Mouse (Mus musculus) heart, adult 2 months (tissue): ENCODE measurements around the gene Ablim2. TPM values are rescaled to one million over a fixed set of nuclear protein-coding genes. Genes with fewer than 3 reads are reported as not detected.

ENCODE experiments used
- DNase-seq, 2 experiments: peaks; one replicate each; pipeline ENCODE4 v3.0.0; 2021
- H3K27ac ChIP-seq: fragments of 200-600 bp; 2 replicates; pipeline ENCODE4 v1.8.1; 2022
- H3K27me3 ChIP-seq: fragments of 200-500 bp; 2 replicates; pipeline ENCODE4 v1.6.1; 2012; ENCODE audit warnings: mild to moderate bottlenecking, low read length, inconsistent platforms, mixed read lengths; ENCODE audit not compliant: control insufficient read depth, insufficient read depth
- H3K36me3 ChIP-seq: fragments of 200-500 bp; 2 replicates; pipeline ENCODE4 v1.6.1; 2012; ENCODE audit warnings: low read length, inconsistent platforms; ENCODE audit not compliant: control insufficient read depth, insufficient read depth
- H3K4me1 ChIP-seq: fragments of 200-500 bp; 2 replicates; pipeline ENCODE4 v1.6.1; 2011; ENCODE audit warnings: low read length; ENCODE audit not compliant: control insufficient read depth, insufficient read depth
- H3K4me3 ChIP-seq: fragments of 200-600 bp; 2 replicates; pipeline ENCODE4 v1.8.1; 2022
- H3K79me2 ChIP-seq: fragments of 200-500 bp; replicated peaks from 2 replicates; pipeline ENCODE4 v1.6.1; 2012; ENCODE audit warnings: mild to moderate bottlenecking, inconsistent platforms, low read length, moderate library complexity, mixed read lengths; ENCODE audit not compliant: control insufficient read depth, insufficient read depth
- H3K9ac ChIP-seq: fragments of 200-500 bp; 2 replicates; pipeline ENCODE4 v1.6.1; 2012; ENCODE audit warnings: low read depth, mild to moderate bottlenecking, control low read depth, inconsistent platforms, low read length, mixed read lengths
- CTCF ChIP-seq: fragments of 200-600 bp; IDR thresholded peaks from 2 replicates; pipeline ENCODE4 v1.8.1; 2022; ENCODE audit warnings: antibody characterized with exemption, mild to moderate bottlenecking, moderate library complexity
- EP300 ChIP-seq: fragments of 200-500 bp; IDR thresholded peaks from 2 replicates; pipeline ENCODE4 v1.6.1; 2011; ENCODE audit warnings: low read depth, low read length, control low read depth; ENCODE audit not compliant: insufficient read depth
- POLR2A ChIP-seq: fragments of 200-500 bp; IDR thresholded peaks from 2 replicates; pipeline ENCODE4 v1.6.1; 2011; ENCODE audit warnings: mild to moderate bottlenecking, low read depth, low read length, control low read depth; ENCODE audit not compliant: insufficient read depth
- WGBS: fragments of 180-500 bp; shearing (Covaris S2); methylation state at CpG from one replicate; pipeline ENCODE4 v1.1.7; 2018; 5-methylcytosine and 5-hydroxymethylcytosine counted together
- intact Hi-C: fragments of 180-260 bp; cut with DNase I; formaldehyde crosslinking; loops from one replicate; pipeline ENCODE4 v1.15.1; 2025
- polyA plus RNA-seq: library from polyadenylated mRNA; depleted of rRNA; stranded (reverse); fragments of >200 nt; gene quantifications from 2 replicates; pipeline ENCODE4 v1.2.3, GENCODE M21; 2012
- total RNA-seq, 2 experiments: library from RNA; stranded (reverse); gene quantifications; 2 replicates each; pipeline ENCODE4 v1.2.3; 2021

Gene Ablim2
- total and polyA plus RNA-seq, 3 experiments, result 20.1 to 32.7 (median 20.8) TPM

DNA sequence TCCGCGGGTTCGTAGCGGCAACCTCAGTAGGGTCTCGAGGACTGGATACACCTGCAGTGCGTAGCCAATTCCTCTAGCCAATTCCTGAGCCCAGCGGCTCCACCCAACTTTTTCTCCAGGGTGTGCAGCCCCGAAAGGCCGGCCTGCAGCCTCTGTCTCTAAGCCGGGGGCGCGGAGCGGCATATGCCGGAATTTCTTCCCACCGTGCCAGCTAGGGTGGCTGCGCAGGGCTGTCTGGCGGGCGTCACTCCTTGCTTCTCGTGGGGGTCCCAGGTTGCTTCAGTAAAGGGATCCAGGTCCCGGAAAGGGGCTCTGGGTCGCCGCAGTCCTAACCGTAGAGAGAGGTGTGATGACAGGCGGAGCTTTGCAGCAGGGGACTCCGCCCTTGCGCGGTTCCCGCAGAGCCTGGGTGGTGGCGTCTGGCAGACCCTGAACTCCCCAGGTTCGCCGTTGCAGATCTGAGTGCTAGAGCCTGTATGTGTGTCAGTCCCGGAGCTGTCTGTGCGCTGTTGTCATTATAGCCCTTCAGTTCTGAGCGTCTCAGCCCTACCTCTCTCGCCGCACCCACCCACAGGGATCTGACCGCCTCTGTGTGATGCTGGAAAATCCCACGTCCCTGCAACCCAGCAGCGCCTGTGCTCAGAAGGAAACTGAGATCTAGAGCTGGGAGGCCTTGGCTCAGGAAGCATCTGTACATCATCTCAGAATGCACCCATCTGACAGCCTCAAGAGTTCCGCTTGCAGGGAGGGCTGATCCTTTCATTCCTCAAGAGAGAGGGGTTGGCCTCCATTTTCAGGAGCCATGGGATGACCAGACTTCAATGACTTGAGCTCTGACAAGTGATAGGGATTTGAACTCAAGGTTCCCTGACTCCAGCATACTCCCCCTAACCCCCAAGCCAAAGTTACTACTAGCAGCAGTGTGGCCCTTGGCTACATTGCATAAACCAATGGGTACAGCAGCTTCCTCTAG lies 687 bp downstream of the Ablim2 start:
- no peaks in the 10 kb centered on the region for H3K36me3 ChIP-seq
- TF ChIP-seq EP300, result no peak
- no peak for TF ChIP-seq POLR2A
- no peak for TF ChIP-seq CTCF
- H3K4me3 ChIP-seq, result peak overlapping the region; percentile 80
- H3K27ac ChIP-seq, result peak overlapping the region; percentile 74
- peak overlapping the region; percentile 82 for H3K9ac ChIP-seq
- peaks cover 5% of the 10 kb centered on the region for H3K4me1 ChIP-seq
- intact Hi-C loops, result loop anchor here (5.0 kb wide), 1 partner anchor 176 kb away; the partner anchor contains the start of gene Acox3
- H3K79me2 ChIP-seq, result no peaks in the 10 kb centered on the region
- DNase-seq, result peak; percentile 39 to 52
- 3% methylated on average over 40 of the region's 40 CpGs for WGBS
- H3K27me3 ChIP-seq, result no peaks in the 10 kb centered on the region

DNA sequence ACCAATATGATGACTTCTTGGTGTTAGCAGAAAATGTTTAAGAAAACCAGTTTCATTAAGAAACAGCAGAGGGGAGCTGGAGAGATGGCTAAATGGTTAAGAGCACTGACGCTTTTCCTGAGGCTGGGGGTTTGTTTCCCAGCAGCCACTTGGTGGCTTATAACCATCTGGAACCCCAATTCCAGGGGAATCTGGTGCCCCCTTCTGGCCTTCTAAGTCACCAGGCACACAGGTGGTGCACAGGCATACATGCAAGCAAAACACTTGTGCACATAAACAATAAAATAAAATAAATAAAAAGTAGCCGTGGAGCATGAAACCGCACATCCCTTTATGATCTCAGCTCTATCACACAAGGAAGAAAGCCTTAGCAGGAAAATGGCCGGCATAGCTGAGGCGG lies 3.6 kb downstream of the Ablim2 start:
- intact Hi-C loops, result no loop called here
- Histone ChIP-seq H3K36me3 (no peaks in the 10 kb centered on the region), H3K9ac (no peak overlapping the region), H3K79me2 (no peaks in the 10 kb centered on the region), H3K4me1 (peaks cover 10% of the 10 kb centered on the region), H3K27ac (no peak overlapping the region), H3K27me3 (no peaks in the 10 kb centered on the region), H3K4me3 (no peak overlapping the region)
- DNase-seq, result no peak
- WGBS, result 85% methylated on average over 5 of the region's 5 CpGs
- TF ChIP-seq POLR2A, result no peak
- peak; percentile 15; the same call in 1 of the 2 replicates for TF ChIP-seq CTCF

DNA sequence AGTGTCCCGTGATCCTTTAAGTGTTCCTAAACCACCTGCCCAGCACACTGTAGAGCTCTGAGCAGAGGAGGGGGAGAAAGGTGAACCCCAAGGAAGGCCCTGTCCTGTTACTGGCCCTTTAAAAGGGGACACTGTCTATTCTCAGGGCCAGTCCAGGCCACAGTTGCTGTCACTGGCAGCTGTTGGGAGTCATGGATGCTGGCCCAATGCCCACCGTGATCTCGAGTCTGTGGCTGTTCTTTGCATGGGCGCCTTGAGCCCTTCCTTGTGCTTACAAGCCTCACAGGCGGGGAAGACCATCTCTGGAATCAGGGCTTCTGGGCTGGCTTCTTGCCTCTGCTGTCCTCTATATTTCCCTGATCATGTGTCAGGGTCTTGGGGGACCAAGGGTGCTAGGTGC lies 4.7 kb downstream of the Ablim2 start:
- TF ChIP-seq CTCF, result no peak
- peak; percentile 74; the same call in 1 of the 2 replicates for TF ChIP-seq EP300
- no peak for TF ChIP-seq POLR2A
- DNase-seq, result peak; percentile 73
- Histone ChIP-seq H3K27ac (peak overlapping the region; percentile 68), H3K4me1 (peaks cover 13% of the 10 kb centered on the region), H3K36me3 (no peaks in the 10 kb centered on the region), H3K9ac (no peak overlapping the region), H3K79me2 (no peaks in the 10 kb centered on the region), H3K27me3 (no peaks in the 10 kb centered on the region), H3K4me3 (no peak overlapping the region)
- intact Hi-C loops, result no loop called here
- WGBS, result 37% methylated on average over 5 of the region's 5 CpGs

DNA sequence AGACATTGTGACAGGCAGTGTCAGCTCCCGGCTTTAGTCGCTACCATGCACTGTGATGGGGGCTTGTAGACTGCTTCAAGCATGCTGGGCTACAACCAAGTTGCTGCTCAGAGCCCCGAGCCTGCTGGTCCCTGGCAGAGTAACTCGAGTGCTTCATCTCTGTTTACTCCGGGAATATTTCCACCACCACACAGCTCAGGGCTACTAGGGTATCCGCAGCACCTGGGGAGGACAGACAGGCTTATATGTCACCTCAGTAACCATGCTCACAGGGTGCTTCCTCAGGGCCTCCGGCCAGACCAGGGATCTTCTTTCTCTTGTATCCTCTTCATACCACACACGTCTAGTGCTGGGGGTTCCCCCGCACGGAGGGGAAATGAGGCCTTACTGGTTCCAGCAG lies 5.2 kb downstream of the Ablim2 start:
- Histone ChIP-seq H3K79me2 (no peaks in the 10 kb centered on the region), H3K9ac (no peak overlapping the region), H3K27ac (peak overlapping the region; percentile 68), H3K4me3 (no peak overlapping the region), H3K27me3 (no peaks in the 10 kb centered on the region), H3K36me3 (no peaks in the 10 kb centered on the region), H3K4me1 (peaks cover 13% of the 10 kb centered on the region)
- TF ChIP-seq CTCF, result no peak
- TF ChIP-seq POLR2A, result no peak
- TF ChIP-seq EP300, result no peak
- intact Hi-C loops, result no loop called here
- DNase-seq, result no peak
- WGBS, result 59% methylated on average over 10 of the region's 10 CpGs

DNA sequence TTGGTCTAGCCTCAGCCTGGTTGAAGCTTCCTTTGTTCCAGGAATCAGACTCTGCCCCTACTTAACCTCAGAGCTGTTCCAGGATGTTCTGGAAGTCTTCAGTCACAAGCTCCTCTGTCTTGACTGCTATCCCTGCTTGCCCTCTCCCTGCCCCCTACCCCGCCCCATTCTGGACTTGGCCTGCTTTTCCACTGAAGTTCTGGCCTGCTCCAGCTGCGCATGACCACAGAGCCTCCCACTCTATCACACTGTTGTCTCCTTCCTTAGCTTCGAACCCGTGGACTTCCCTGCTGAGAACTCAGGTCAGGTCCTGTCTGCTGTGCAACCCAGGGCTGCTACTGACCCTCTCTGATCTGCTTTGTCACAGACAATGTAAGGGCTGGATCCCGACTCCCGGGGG lies 8.2 kb downstream of the Ablim2 start:
- Histone ChIP-seq H3K4me1 (peaks cover 25% of the 10 kb centered on the region), H3K36me3 (no peaks in the 10 kb centered on the region), H3K9ac (no peak overlapping the region), H3K27me3 (no peaks in the 10 kb centered on the region), H3K79me2 (no peaks in the 10 kb centered on the region), H3K4me3 (no peak overlapping the region), H3K27ac (peak overlapping the region; percentile 69; the same call in 1 of the 2 replicates)
- intact Hi-C loops, result no loop called here
- WGBS, result 63% methylated on average over 6 of the region's 6 CpGs
- no peak for DNase-seq
- TF ChIP-seq CTCF, result no peak
- 0 out of 2 replicates have a peak, but pooled peaks have one; percentile 0 for TF ChIP-seq EP300

DNA sequence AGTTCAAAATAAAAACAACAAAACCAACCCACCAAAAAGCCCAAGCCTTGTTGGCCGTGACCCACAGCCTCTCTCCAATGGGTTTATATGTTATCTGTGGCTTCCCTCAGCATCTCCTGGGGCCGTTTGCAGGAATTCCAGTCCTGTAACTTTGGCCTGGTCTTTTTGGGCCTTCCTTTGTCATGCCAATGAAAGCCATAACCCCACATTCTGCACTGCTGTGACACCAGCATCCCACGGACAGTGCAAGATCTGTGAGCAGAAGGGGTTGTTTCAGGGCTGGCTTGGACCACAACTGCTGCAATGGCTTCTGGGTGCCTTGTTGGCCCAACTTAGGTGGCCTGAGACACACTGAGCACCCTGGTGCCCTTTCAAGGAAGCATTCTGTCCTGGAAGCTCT lies 10.8 kb downstream of the Ablim2 start:
- no peak for DNase-seq
- no peaks in the 10 kb centered on the region for H3K27me3 ChIP-seq
- peak overlapping the region; percentile 27 for H3K9ac ChIP-seq
- intact Hi-C loops, result no loop called here
- H3K27ac ChIP-seq, result peak overlapping the region; percentile 69
- H3K4me1 ChIP-seq, result peaks cover 28% of the 10 kb centered on the region
- TF ChIP-seq EP300 (no peak), POLR2A (no peak), CTCF (no peak)
- no peaks in the 10 kb centered on the region for H3K79me2 ChIP-seq
- H3K36me3 ChIP-seq, result no peaks in the 10 kb centered on the region
- WGBS, result 54% methylated on average over 3 of the region's 3 CpGs
- H3K4me3 ChIP-seq, result no peak overlapping the region
